Mouse (Mus musculus): ENCODE data around the gene Cad. TPM values are rescaled to one million over a fixed set of nuclear protein-coding genes. Genes with fewer than 3 reads are reported as not detected.

The Cad gene
- polyA plus RNA-seq (2012; rRNA removed): 16.6 and 19.0 TPM in 2 replicates

GRCm38 (mm10) chr5:31054261-31055215 lies at the start of gene Cad:
Gene Cad, plus strand, starts transcription at chr5:31054780.

GRCm38 (mm10) chr5:31047848-31048762 lies 6.5 kb upstream of the Cad start, which contains the start of gene Atraid:
Gene Atraid, plus strand, starts transcription at chr5:31048312.

GRCm38 (mm10) chr5:31048763-31049641 lies 5.6 kb upstream of the Cad start, which contains the start of gene Slc5a6:
Gene Slc5a6, minus strand, starts transcription at chr5:31048924.

GRCm38 (mm10) chr5:31105814-31106335 lies 51.3 kb downstream of the Cad start, which contains the start of gene Dnajc5g:
Gene Dnajc5g, plus strand, starts transcription at chr5:31106285.

GRCm38 (mm10) chr5:31108000-31108490 lies 53.5 kb downstream of the Cad start, which contains the start of gene Slc30a3:
Gene Slc30a3, minus strand, starts transcription at chr5:31108237.

GRCm38 (mm10) chr5:31116354-31116753 lies 61.8 kb downstream of the Cad start, which contains the start of gene Trim54:
Gene Trim54, plus strand, starts transcription at chr5:31116712.

Other genes with a start within 250 kb of the Cad start
- gene Mapre3, start 240.1 kb upstream of the Cad start, polyA plus RNA-seq (2012; rRNA removed): 2.2 and 2.3 TPM in 2 replicates
- 18.7 and 23.0 TPM in 2 replicates for gene Tmem214, start 186.8 kb upstream of the Cad start, polyA plus RNA-seq (2012; rRNA removed)
- 3.8 and 4.8 TPM in 2 replicates for gene Agbl5, start 166.1 kb upstream of the Cad start, polyA plus RNA-seq (2012; rRNA removed)
- gene Ost4, start 147.0 kb upstream of the Cad start, polyA plus RNA-seq (2012; rRNA removed): 203 and 205 TPM in 2 replicates
- gene Emilin1, start 141.4 kb upstream of the Cad start, polyA plus RNA-seq (2012; rRNA removed): 18.7 and 19.4 TPM in 2 replicates
- 32.0 and 33.2 TPM in 2 replicates for gene Khk, start 133.3 kb upstream of the Cad start, polyA plus RNA-seq (2012; rRNA removed)
- 4.2 and 4.3 TPM in 2 replicates for gene Cgref1, start 109.2 kb upstream of the Cad start, polyA plus RNA-seq (2012; rRNA removed)
- gene Preb, start 94.4 kb upstream of the Cad start, polyA plus RNA-seq (2012; rRNA removed): 81.6 and 91.4 TPM in 2 replicates
- 0.01 and 0.03 TPM in 2 replicates for gene Tcf23, start 86.1 kb upstream of the Cad start, polyA plus RNA-seq (2012; rRNA removed)
- 26.4 and 31.3 TPM in 2 replicates for gene Atraid, start 6.5 kb upstream of the Cad start, polyA plus RNA-seq (2012; rRNA removed)
- gene Slc5a6, start 5.9 kb upstream of the Cad start, polyA plus RNA-seq (2012; rRNA removed): 4.0 and 4.7 TPM in 2 replicates
- gene Dnajc5g, start 51.5 kb downstream of the Cad start, polyA plus RNA-seq (2012; rRNA removed): not detected in 2 replicates
- 0.26 and 0.36 TPM in 2 replicates for gene Slc30a3, start 53.5 kb downstream of the Cad start, polyA plus RNA-seq (2012; rRNA removed)
- gene Trim54, start 61.9 kb downstream of the Cad start, polyA plus RNA-seq (2012; rRNA removed): 0.31 TPM in 1 of 2 replicates, not detected in the other
- gene Ucn, start 84.0 kb downstream of the Cad start, polyA plus RNA-seq (2012; rRNA removed): not detected in 2 replicates
- 13.6 and 16.9 TPM in 2 replicates for gene Mpv17, start 99.5 kb downstream of the Cad start, polyA plus RNA-seq (2012; rRNA removed)
- 0.66 and 0.67 TPM in 2 replicates for gene Gm29609, start 125.1 kb downstream of the Cad start, polyA plus RNA-seq (2012; rRNA removed)
- gene Gtf3c2, start 125.4 kb downstream of the Cad start, polyA plus RNA-seq (2012; rRNA removed): 27.1 and 34.5 TPM in 2 replicates
- gene Snx17, start 138.4 kb downstream of the Cad start, polyA plus RNA-seq (2012; rRNA removed): 21.9 and 25.8 TPM in 2 replicates
- gene Eif2b4, start 138.7 kb downstream of the Cad start, polyA plus RNA-seq (2012; rRNA removed): 28.7 and 31.5 TPM in 2 replicates
- 7.7 and 8.9 TPM in 2 replicates for gene Zfp513, start 147.5 kb downstream of the Cad start, polyA plus RNA-seq (2012; rRNA removed)
- 123 and 129 TPM in 2 replicates for gene Ppm1g, start 165.9 kb downstream of the Cad start, polyA plus RNA-seq (2012; rRNA removed)
- gene Nrbp1, start 186.1 kb downstream of the Cad start, polyA plus RNA-seq (2012; rRNA removed): 27.8 and 31.3 TPM in 2 replicates
- gene Gm9970, start 186.5 kb downstream of the Cad start, polyA plus RNA-seq (2012; rRNA removed): not detected in 2 replicates
- gene Krtcap3, start 196.9 kb downstream of the Cad start, polyA plus RNA-seq (2012; rRNA removed): 3.9 and 4.7 TPM in 2 replicates
- gene Ift172, start 236.3 kb downstream of the Cad start, polyA plus RNA-seq (2012; rRNA removed): 3.4 and 3.7 TPM in 2 replicates
- 4.5 and 5.1 TPM in 2 replicates for gene Fndc4, start 241.3 kb downstream of the Cad start, polyA plus RNA-seq (2012; rRNA removed)
- gene Gckr, start 242.7 kb downstream of the Cad start, polyA plus RNA-seq (2012; rRNA removed): 15.1 and 17.6 TPM in 2 replicates